Mouse (Mus musculus) hematopoietic stem cell, adult 5-6 weeks (primary cell): ENCODE data around the gene Phtf1. TPM values are rescaled to one million over a fixed set of nuclear protein-coding genes. Genes with fewer than 3 reads are reported as not detected.

Experiments
- ATAC-seq, 2 experiments: fragments of 125-278 bp in 1 of 2; replicated peaks in 1 of 2; 2 replicates each; pipeline ENCODE4 v1.8.0; 2016 to 2017; ENCODE audit warnings: inconsistent platforms in 2 of 2, mild to moderate bottlenecking in 2 of 2, moderate number of reproducible peaks in 2 of 2, low read depth in 1 of 2, moderate TSS enrichment in 1 of 2; ENCODE audit not compliant: low FRiP score in 2 of 2, poor library complexity in 2 of 2, severe bottlenecking in 2 of 2, insufficient read depth in 1 of 2, low TSS enrichment in 1 of 2
- total RNA-seq: library from RNA; stranded (forward); fragments of 172-1452, 232-1000 nt; gene quantifications from 2 replicates; pipeline ENCODE4 v1.2.3, GENCODE M21; 2017

The Phtf1 gene
- 39.2 and 42.7 TPM in 2 replicates for total RNA-seq

- peak; percentile 93 to 94 for ATAC-seq
These were observed at the start of gene Phtf1 for GRCm38 (mm10) chr3:103967861-103968691. TSS of gene Phtf1 (plus strand) at chr3:103968110.

- ATAC-seq, result no peak
These were observed 47.8 kb upstream of the Phtf1 start for GRCm38 (mm10) chr3:103920094-103920493.

GRCm38 (mm10) chr3:103925302-103925701 lies 42.6 kb upstream of the Phtf1 start:
- no peak for ATAC-seq

- ATAC-seq, result peak; percentile 93 to 97
These were observed 40.4 kb upstream of the Phtf1 start for GRCm38 (mm10) chr3:103927511-103927910.

- no peak for ATAC-seq
These were observed 22.9 kb upstream of the Phtf1 start for GRCm38 (mm10) chr3:103944794-103945562.

- ATAC-seq, result no peak
These were observed 19.2 kb upstream of the Phtf1 start for GRCm38 (mm10) chr3:103948666-103949065.

GRCm38 (mm10) chr3:103960622-103961021 lies 7.3 kb upstream of the Phtf1 start:
- ATAC-seq, result no peak

- ATAC-seq, result no peak
These were observed 679 bp upstream of the Phtf1 start for GRCm38 (mm10) chr3:103967231-103967630.

GRCm38 (mm10) chr3:103968701-103969100 lies 791 bp downstream of the Phtf1 start:
- ATAC-seq, result 0 out of 4 replicates have a peak, but pooled peaks of 1 of the 2 experiments have one; percentile 10

- ATAC-seq, result no peak
These were observed 3.2 kb downstream of the Phtf1 start for GRCm38 (mm10) chr3:103971157-103971556.

GRCm38 (mm10) chr3:103984556-103984955 lies 16.6 kb downstream of the Phtf1 start:
- ATAC-seq, result no peak

- no peak for ATAC-seq
These were observed 17.3 kb downstream of the Phtf1 start for GRCm38 (mm10) chr3:103985194-103985593.

GRCm38 (mm10) chr3:103987831-103988432 lies 20.0 kb downstream of the Phtf1 start:
- ATAC-seq, result no peak

- ATAC-seq, result no peak
These were observed 21.4 kb downstream of the Phtf1 start for GRCm38 (mm10) chr3:103989352-103989751.

GRCm38 (mm10) chr3:103991271-103991670 lies 23.4 kb downstream of the Phtf1 start:
- ATAC-seq, result no peak

- peak in 1 of 2 experiments; percentile 56; a peak in 3 of 4 replicates for ATAC-seq
These were observed 30.8 kb downstream of the Phtf1 start for GRCm38 (mm10) chr3:103998724-103999123.

GRCm38 (mm10) chr3:104006896-104007466 lies 39.1 kb downstream of the Phtf1 start:
- ATAC-seq, result no peak

GRCm38 (mm10) chr3:104007479-104007878 lies 39.6 kb downstream of the Phtf1 start:
- no peak for ATAC-seq
